Mouse (Mus musculus) C2C12 (cell line): ENCODE measurements at regions not wholly inside any gene's neighbourhood (a gene's known extent, or its start where the extent isn't known, plus 50 kb on each side); places are given as distances from the start of the nearest gene placed in this dataset.

Experiments
- CTCF ChIP-seq: IDR thresholded peaks from one replicate; pipeline ENCODE4 v1.5.1; 2011; ENCODE audit not compliant: control insufficient read depth, insufficient read depth, insufficient read length
- USF1 ChIP-seq: IDR thresholded peaks from one replicate; pipeline ENCODE4 v1.6.1; 2011; ENCODE audit warnings: low read depth, mild to moderate bottlenecking, control low read depth, moderate library complexity

DNA sequence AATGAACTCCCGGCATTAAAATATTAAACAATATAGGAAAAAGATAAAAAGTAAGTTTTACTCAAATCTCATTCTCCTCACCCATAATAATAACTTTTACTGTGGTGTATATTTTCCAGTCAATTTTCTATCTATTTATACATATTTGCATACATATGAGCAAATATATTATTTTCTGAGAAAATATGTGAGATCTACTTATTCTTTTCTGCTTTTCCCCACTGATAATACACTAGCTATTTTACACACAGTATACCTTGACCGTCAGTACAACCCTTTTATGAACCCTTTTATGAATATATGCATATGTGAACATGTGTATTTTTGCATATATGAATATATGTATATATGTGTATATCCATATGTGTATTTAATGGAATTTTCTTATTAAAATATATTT lies 77.2 kb upstream of the Cwc22 start:
- no peak for TF ChIP-seq USF1
- TF ChIP-seq CTCF = no peak
